ENCODE assay signal across 15 mouse cellular contexts in the genomic region with DNA sequence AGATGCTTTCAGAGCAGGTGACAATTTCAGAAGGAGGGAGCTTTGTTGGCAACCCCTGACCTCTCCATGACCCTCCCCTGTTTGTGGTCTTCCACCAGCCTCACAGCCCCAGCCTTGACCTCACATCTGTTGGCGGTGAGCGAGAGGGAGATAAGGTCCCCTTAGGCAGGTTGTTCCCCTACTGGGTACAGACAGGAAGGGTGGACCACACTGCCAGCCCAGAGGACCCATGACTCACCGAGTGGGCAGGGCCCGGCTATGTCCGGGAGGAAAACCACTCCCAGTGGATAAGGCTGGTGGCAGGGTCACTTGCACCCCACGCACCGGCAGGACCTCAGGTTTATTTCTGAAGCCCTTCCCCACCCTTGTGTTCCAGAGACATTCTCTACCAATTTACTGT. TPM values are rescaled to one million over a fixed set of nuclear protein-coding genes. Genes with fewer than 3 reads are reported as not detected.
A peak's percentile ranks its signal among the peaks of the same experiment; 100 is the strongest.
DNase-seq lines count a peak whose midpoint lies in the region; ATAC-seq lines count a peak whose summit lies in the region.
"Had no signal": no experiment of that assay in that cellular context is flagged by ENCODE, and none has a peak within 500 bp of the region (broad histone marks: within the 10 kb centered on the region; RNA-seq: fewer than 3 reads in every experiment).

No protein-coding gene starts in this region.

- H3K4me3 ChIP-seq in heart, embryonic 11.5 days (ENCODE audit: low read depth, low read length), result no peak overlapping the region
- H3K4me3 ChIP-seq: neural tube, embryonic 12.5 days had no signal

- 38% methylated on average over 7 of the region's 7 CpGs for WGBS in heart, embryonic 11.5 days (ENCODE audit: insufficient replicate concordance)

- H3K27ac ChIP-seq in heart, embryonic 11.5 days (ENCODE audit: low read depth, low read length), result no peak overlapping the region
- H3K27ac ChIP-seq: macrophage; neural tube, embryonic 12.5 days had no signal

- no peak overlapping the region for H3K9ac ChIP-seq in heart, embryonic 11.5 days (ENCODE audit: low read depth, low read length)
- H3K9ac ChIP-seq: neural tube, embryonic 12.5 days had no signal

- no peak for DNase-seq in heart, adult 8-10 months (ENCODE audit: low spot score)
- DNase-seq in 3T3-L1 (ENCODE audit: low read depth, low spot score), result peak; percentile 25
- peak; percentile 80 for DNase-seq in lung, postnatal 36 days
- DNase-seq in urinary bladder, adult 18-20 months (ENCODE audit: low spot score in 2 of 2), result no peak
- DNase-seq in cerebellum, postnatal 10 days, result no peak
- no peak for DNase-seq in cerebellum, adult 18-20 months
- DNase-seq: gastrocnemius, postnatal 10 days; thymus, postnatal 36 days had no signal

- no peaks in the 10 kb centered on the region; the same call in 1 of the 2 replicates for H3K27me3 ChIP-seq in heart, embryonic 11.5 days (ENCODE audit: control insufficient read depth, insufficient read depth, low read length)
- H3K27me3 ChIP-seq: neural tube, embryonic 12.5 days; Patski had no signal

- H3K4me1 ChIP-seq in heart, embryonic 11.5 days (ENCODE audit: control insufficient read depth, insufficient read depth, low read length), result peaks cover 5% of the 10 kb centered on the region; the same call in 1 of the 2 replicates
- H3K4me1 ChIP-seq: neural tube, embryonic 12.5 days had no signal

- H3K9me3 ChIP-seq in heart, embryonic 11.5 days (replicated peaks; ENCODE audit: control insufficient read depth, low read length), result no peaks in the 10 kb centered on the region
- H3K9me3 ChIP-seq: neural tube, embryonic 12.5 days had no signal

- 0 out of 2 replicates have a peak, but pooled peaks have one; percentile 42 for ATAC-seq in heart, embryonic 11.5 days (replicated peaks; ENCODE audit: insufficient number of reproducible peaks, low FRiP score, low TSS enrichment)
- ATAC-seq in granulocyte monocyte progenitor cell, adult 5-6 weeks (replicated peaks; ENCODE audit: poor library complexity, severe bottlenecking), result peak; percentile 55
- ATAC-seq: forebrain, embryonic 16.5 days; midbrain, embryonic 16.5 days; Patski had no signal

- no peak overlapping the region for H3K4me2 ChIP-seq in heart, embryonic 11.5 days
- H3K4me2 ChIP-seq: neural tube, embryonic 12.5 days had no signal

- no peaks in the 10 kb centered on the region for H3K36me3 ChIP-seq in heart, embryonic 11.5 days (ENCODE audit: control insufficient read depth, insufficient read depth, low read length)
- H3K36me3 ChIP-seq: neural tube, embryonic 12.5 days had no signal

RNA-seq across cellular contexts. Expression of gene Eln, which starts 22.1 kb away (rescaled TPM):
- 24.3 and 27.7 TPM in 2 replicates for polyA plus RNA-seq in heart, embryonic 11.5 days (2014; fragmentation: Nextera tagmentation; extraction: Ambion mirVana)
- 10 to 100 TPM; 14.7 to 26.2 (median 17.6) TPM for total RNA-seq in heart, adult 8-10 months (2022)
- not detected in 2 replicates for total RNA-seq in granulocyte monocyte progenitor cell, adult 5-6 weeks (2014; fragmentation: Nextera tagmentation)
- total RNA-seq in granulocyte monocyte progenitor cell, adult 5-6 weeks (2017), result not detected in 2 replicates
- polyA plus RNA-seq: macrophage, Patski had no signal

Comparison
In these comparisons a context has a peak if more than half of its experiments do, and no peak if none do; other contexts are left out.
1. DNase-seq: peak in 3T3-L1 (single experiment) and lung, postnatal 36 days (single experiment); none in heart, adult 8-10 months (single experiment), urinary bladder, adult 18-20 months (0 of 2), cerebellum, postnatal 10 days (0 of 2) and cerebellum, adult 18-20 months (0 of 2).
2. RNA of gene Eln, which starts 22.1 kb away (total RNA-seq): 14.7 to 26.2 TPM in heart, adult 8-10 months; not detected in granulocyte monocyte progenitor cell, adult 5-6 weeks; every median in the first group is over 10 times any median in the second.